Mouse (Mus musculus) midbrain, embryonic 12.5 days (tissue): Measurements from ENCODE around the gene Dnajc12. TPM values are rescaled to one million over a fixed set of nuclear protein-coding genes. Genes with fewer than 3 reads are reported as not detected.
A peak's percentile ranks its signal among the peaks of the same experiment; 100 is the strongest.

Source experiments
- ATAC-seq: fragments of 200-750 bp; cut with Nextera tagmentation; 2 replicates; pipeline ENCODE4 v1.8.0; 2017; ENCODE audit warnings: low read depth, moderate TSS enrichment, moderate library complexity; ENCODE audit not compliant: low FRiP score
- H3K27ac ChIP-seq: fragments of 300-500 bp; sonication (generic); replicated peaks from 2 replicates; pipeline ENCODE4 v1.5.1; 2016; ENCODE audit warnings: mild to moderate bottlenecking
- H3K27me3 ChIP-seq: fragments of 300-500 bp; sonication (generic); 2 replicates; pipeline ENCODE4 v1.6.1; 2016; ENCODE audit warnings: mild to moderate bottlenecking
- H3K36me3 ChIP-seq: fragments of 300-500 bp; sonication (generic); 2 replicates; pipeline ENCODE4 v1.6.1; 2016
- H3K4me1 ChIP-seq: fragments of 300-500 bp; sonication (generic); 2 replicates; pipeline ENCODE4 v1.6.1; 2016
- H3K4me2 ChIP-seq: fragments of 300-500 bp; sonication (generic); replicated peaks from 2 replicates; pipeline ENCODE4 v1.6.1; 2016; ENCODE audit warnings: mild to moderate bottlenecking, moderate library complexity
- H3K4me3 ChIP-seq: fragments of 300-500 bp; sonication (generic); 2 replicates; pipeline ENCODE4 v1.5.1; 2016; ENCODE audit warnings: mild to moderate bottlenecking
- H3K9ac ChIP-seq: fragments of 300-500 bp; sonication (generic); replicated peaks from 2 replicates; pipeline ENCODE4 v1.6.1; 2016; ENCODE audit warnings: mild to moderate bottlenecking, moderate library complexity
- H3K9me3 ChIP-seq: fragments of 300-500 bp; sonication (generic); 2 replicates; pipeline ENCODE4 v1.6.1; 2016; ENCODE audit warnings: mild to moderate bottlenecking
- WGBS: fragments of 180-500 bp; shearing (Covaris S2); methylation state at CpG from one replicate; pipeline ENCODE4 v1.1.7; 2016; 5-methylcytosine and 5-hydroxymethylcytosine counted together
- polyA plus RNA-seq: library from polyadenylated mRNA; unstranded; fragments of >200 nt; fragmentation: Nextera tagmentation; extraction: Ambion mirVana; gene quantifications from 2 replicates; pipeline ENCODE4 v1.2.1, GENCODE M21; 2016

Gene Dnajc12
- polyA plus RNA-seq, 1 experiment from 2014 or later, result 14.8 TPM

- Histone ChIP-seq H3K4me1 (no peaks in the 10 kb centered on the region), H3K27me3 (no peaks in the 10 kb centered on the region), H3K9me3 (no peaks in the 10 kb centered on the region), H3K4me3 (no peak overlapping the region), H3K36me3 (no peaks in the 10 kb centered on the region), H3K4me2 (no peak overlapping the region), H3K9ac (no peak overlapping the region), H3K27ac (no peak overlapping the region)
- ATAC-seq, result no peak
- 88% methylated on average over 9 of the region's 9 CpGs for WGBS
Measured at GRCm38 (mm10) chr10:63423591-63424474, 41.6 kb downstream of the Dnajc12 start.

- H3K4me1 ChIP-seq, result no peaks in the 10 kb centered on the region
- no peak overlapping the region for H3K9ac ChIP-seq
- H3K4me3 ChIP-seq, result no peak overlapping the region
- H3K27me3 ChIP-seq, result no peaks in the 10 kb centered on the region
- no peak overlapping the region for H3K4me2 ChIP-seq
- H3K36me3 ChIP-seq, result no peaks in the 10 kb centered on the region
- H3K9me3 ChIP-seq, result no peaks in the 10 kb centered on the region
- H3K27ac ChIP-seq, result no peak overlapping the region
- ATAC-seq, result no peak
Measured at GRCm38 (mm10) chr10:63424475-63424814, 42.2 kb downstream of the Dnajc12 start.

GRCm38 (mm10) chr10:63427146-63427545, 44.9 kb downstream of the Dnajc12 start:
- H3K27ac ChIP-seq, result no peak overlapping the region
- ATAC-seq, result no peak
- 83% methylated on average over 8 of the region's 8 CpGs for WGBS

GRCm38 (mm10) chr10:63428243-63429022, 46.2 kb downstream of the Dnajc12 start:
- H3K9me3 ChIP-seq, result no peaks in the 10 kb centered on the region
- peak overlapping the region; percentile 69 for H3K4me2 ChIP-seq
- H3K4me1 ChIP-seq, result no peaks in the 10 kb centered on the region
- H3K36me3 ChIP-seq, result no peaks in the 10 kb centered on the region
- no peak for ATAC-seq
- H3K27ac ChIP-seq, result 0 out of 2 replicates have a peak overlapping the region, but pooled peaks have one; percentile 15
- H3K27me3 ChIP-seq, result no peaks in the 10 kb centered on the region
- peak overlapping the region; percentile 53 for H3K9ac ChIP-seq
- peak overlapping the region; percentile 79 for H3K4me3 ChIP-seq
- 24% methylated on average over 19 of the region's 19 CpGs for WGBS

More at GRCm38 (mm10) chr10:63427146-63427545, 44.9 kb downstream of the Dnajc12 start:
- no peaks in the 10 kb centered on the region for H3K36me3 ChIP-seq
- H3K4me1 ChIP-seq, result no peaks in the 10 kb centered on the region
- no peak overlapping the region for H3K4me2 ChIP-seq
- H3K27me3 ChIP-seq, result no peaks in the 10 kb centered on the region
- H3K9me3 ChIP-seq, result no peaks in the 10 kb centered on the region
- no peak overlapping the region for H3K9ac ChIP-seq
- H3K4me3 ChIP-seq, result no peak overlapping the region

GRCm38 (mm10) chr10:63429023-63429340, 46.7 kb downstream of the Dnajc12 start:
- WGBS, result 3% methylated on average over 11 of the region's 11 CpGs
- no peaks in the 10 kb centered on the region for H3K27me3 ChIP-seq
- H3K36me3 ChIP-seq, result no peaks in the 10 kb centered on the region
- H3K27ac ChIP-seq, result 0 out of 2 replicates have a peak overlapping the region, but pooled peaks have one; percentile 15
- H3K4me3 ChIP-seq, result peak overlapping the region; percentile 79
- H3K9me3 ChIP-seq, result no peaks in the 10 kb centered on the region
- no peak for ATAC-seq
- peak overlapping the region; percentile 53 for H3K9ac ChIP-seq
- H3K4me1 ChIP-seq, result no peaks in the 10 kb centered on the region
- peak overlapping the region; percentile 69 for H3K4me2 ChIP-seq

- peak; percentile 90 for ATAC-seq
- no peaks in the 10 kb centered on the region for H3K27me3 ChIP-seq
- H3K4me2 ChIP-seq, result peak overlapping the region; percentile 69
- under 1% methylated on average over 34 of the region's 34 CpGs for WGBS
- peak overlapping the region; percentile 57 for H3K9ac ChIP-seq
- peak overlapping the region; percentile 69 for H3K27ac ChIP-seq
- peak overlapping the region; percentile 79 for H3K4me3 ChIP-seq
- H3K36me3 ChIP-seq, result no peaks in the 10 kb centered on the region
- no peaks in the 10 kb centered on the region for H3K4me1 ChIP-seq
- no peaks in the 10 kb centered on the region for H3K9me3 ChIP-seq
Measured at GRCm38 (mm10) chr10:63429380-63429779, 47.1 kb downstream of the Dnajc12 start.

- H3K27ac ChIP-seq, result peak within 1 kb of the TSS; percentile 69
- H3K9ac ChIP-seq, result peak within 1 kb of the TSS; percentile 57
- ATAC-seq, result peak; percentile 96
- H3K4me2 ChIP-seq, result peak within 1 kb of the TSS; percentile 69
- H3K9me3 ChIP-seq, result no peaks in the 10 kb centered on the region
- peak within 1 kb of the TSS; percentile 79 for H3K4me3 ChIP-seq
- no peaks in the 10 kb centered on the region for H3K36me3 ChIP-seq
- no peaks in the 10 kb centered on the region for H3K4me1 ChIP-seq
- H3K27me3 ChIP-seq, result no peaks in the 10 kb centered on the region
- under 1% methylated on average over 55 of the region's 55 CpGs for WGBS
Measured at GRCm38 (mm10) chr10:63429785-63430305, 47.6 kb downstream of the Dnajc12 start, which contains the start of gene Ctnna3. Ctnna3 (plus strand) TSS chr10:63430098.

GRCm38 (mm10) chr10:63431221-63431736, 49.0 kb downstream of the Dnajc12 start:
- H3K9ac ChIP-seq, result no peak overlapping the region
- no peak for ATAC-seq
- no peaks in the 10 kb centered on the region for H3K36me3 ChIP-seq
- H3K4me3 ChIP-seq, result no peak overlapping the region
- no peaks in the 10 kb centered on the region for H3K4me1 ChIP-seq
- 88% methylated on average over 7 of the region's 7 CpGs for WGBS
- no peak overlapping the region for H3K27ac ChIP-seq
- H3K9me3 ChIP-seq, result no peaks in the 10 kb centered on the region
- no peaks in the 10 kb centered on the region for H3K27me3 ChIP-seq
- H3K4me2 ChIP-seq, result no peak overlapping the region

GRCm38 (mm10) chr10:63432099-63432498, 49.9 kb downstream of the Dnajc12 start:
- H3K4me1 ChIP-seq, result no peaks in the 10 kb centered on the region
- 91% methylated on average over 8 of the region's 8 CpGs for WGBS

GRCm38 (mm10) chr10:63432887-63433286, 50.6 kb downstream of the Dnajc12 start:
- Histone ChIP-seq H3K9me3 (no peaks in the 10 kb centered on the region), H3K9ac (no peak overlapping the region), H3K4me1 (no peaks in the 10 kb centered on the region), H3K36me3 (no peaks in the 10 kb centered on the region), H3K4me2 (no peak overlapping the region), H3K4me3 (no peak overlapping the region), H3K27ac (no peak overlapping the region), H3K27me3 (no peaks in the 10 kb centered on the region)
- 87% methylated on average over 2 of the region's 2 CpGs for WGBS
- ATAC-seq, result no peak

More at GRCm38 (mm10) chr10:63432099-63432498, 49.9 kb downstream of the Dnajc12 start:
- H3K36me3 ChIP-seq, result no peaks in the 10 kb centered on the region
- H3K4me3 ChIP-seq, result no peak overlapping the region
- H3K9me3 ChIP-seq, result no peaks in the 10 kb centered on the region
- H3K27ac ChIP-seq, result no peak overlapping the region
- H3K27me3 ChIP-seq, result no peaks in the 10 kb centered on the region
- H3K9ac ChIP-seq, result no peak overlapping the region
- no peak overlapping the region for H3K4me2 ChIP-seq
- ATAC-seq, result no peak

GRCm38 (mm10) chr10:63438736-63439262, 56.6 kb downstream of the Dnajc12 start:
- no peak overlapping the region for H3K9ac ChIP-seq
- H3K27me3 ChIP-seq, result peaks cover 2% of the 10 kb centered on the region; the same call in 1 of the 2 replicates
- H3K27ac ChIP-seq, result no peak overlapping the region
- H3K4me2 ChIP-seq, result no peak overlapping the region
- no peaks in the 10 kb centered on the region for H3K9me3 ChIP-seq
- H3K4me1 ChIP-seq, result no peaks in the 10 kb centered on the region
- H3K36me3 ChIP-seq, result no peaks in the 10 kb centered on the region
- no peak for ATAC-seq
- no peak overlapping the region for H3K4me3 ChIP-seq
